Mouse (Mus musculus) forebrain, embryonic 11.5 days (tissue): ENCODE data around the gene Atg13. TPM values are rescaled to one million over a fixed set of nuclear protein-coding genes. Genes with fewer than 3 reads are reported as not detected.

ENCODE experiments used
- ATAC-seq: fragments of 200-750 bp; cut with Nextera tagmentation; replicated peaks from 2 replicates; pipeline ENCODE4 v1.8.0; 2017; ENCODE audit warnings: moderate TSS enrichment; ENCODE audit not compliant: low FRiP score
- DNase-seq: peaks from one replicate; pipeline ENCODE4 v3.0.0-alpha.2; 2017; ENCODE audit warnings: low spot score
- H3K27ac ChIP-seq: fragments of 300-500 bp; sonication (generic); 2 replicates; pipeline ENCODE4 v1.5.1; 2014; ENCODE audit warnings: low read depth, low read length
- H3K27me3 ChIP-seq: fragments of 300-500 bp; sonication (generic); 2 replicates; pipeline ENCODE4 v1.6.1; 2014; ENCODE audit warnings: mild to moderate bottlenecking, low read length, mixed read lengths; ENCODE audit not compliant: control insufficient read depth, insufficient read depth
- H3K36me3 ChIP-seq: fragments of 300-500 bp; sonication (generic); 2 replicates; pipeline ENCODE4 v1.6.1; 2014; ENCODE audit warnings: mild to moderate bottlenecking, low read length, moderate library complexity, mixed read lengths; ENCODE audit not compliant: control insufficient read depth, insufficient read depth
- H3K4me1 ChIP-seq: fragments of 300-500 bp; sonication (generic); replicated peaks from 2 replicates; pipeline ENCODE4 v1.6.1; 2014; ENCODE audit warnings: low read length, mixed read lengths; ENCODE audit not compliant: control insufficient read depth, insufficient read depth
- H3K4me2 ChIP-seq: fragments of 300-500 bp; sonication (generic); 2 replicates; pipeline ENCODE4 v1.6.1; 2014; ENCODE audit warnings: low read depth, mild to moderate bottlenecking, low read length, moderate library complexity, mixed read lengths; ENCODE audit not compliant: severe bottlenecking
- H3K4me3 ChIP-seq: fragments of 300-500 bp; sonication (generic); 2 replicates; pipeline ENCODE4 v1.5.1; 2014; ENCODE audit warnings: low read depth, low read length
- H3K9ac ChIP-seq: fragments of 300-500 bp; sonication (generic); 2 replicates; pipeline ENCODE4 v1.6.1; 2014; ENCODE audit warnings: low read length
- H3K9me3 ChIP-seq: fragments of 300-500 bp; sonication (generic); 2 replicates; pipeline ENCODE4 v1.6.1; 2016; ENCODE audit warnings: low read length, mixed read lengths; ENCODE audit not compliant: control insufficient read depth
- WGBS: fragments of 180-500 bp; shearing (Covaris S2); extraction: QIAGEN DNeasy Blood & Tissue Kit; methylation state at CpG from one replicate; pipeline ENCODE4 v1.1.7; 2014; 5-methylcytosine and 5-hydroxymethylcytosine counted together
- polyA plus RNA-seq: library from polyadenylated mRNA; unstranded; fragments of >200 nt; fragmentation: Nextera tagmentation; extraction: Ambion mirVana; gene quantifications from 2 replicates; pipeline ENCODE4 v1.2.1, GENCODE M21; 2014

Atg13 gene
- polyA plus RNA-seq, 1 experiment from 2014 or later: 25.2 TPM

- no peaks in the 10 kb centered on the region for H3K4me1 ChIP-seq
- H3K27me3 ChIP-seq: no peaks in the 10 kb centered on the region
- H3K4me3 ChIP-seq: peak overlapping the region; percentile 58
- H3K9me3 ChIP-seq: no peaks in the 10 kb centered on the region
- WGBS: 5% methylated on average over 15 of the region's 15 CpGs
- H3K4me2 ChIP-seq: peak overlapping the region; percentile 85
- H3K36me3 ChIP-seq: peaks cover 23% of the 10 kb centered on the region
- DNase-seq (no peak), ATAC-seq (peak; percentile 25; the same call in 1 of the 2 replicates)
- H3K27ac ChIP-seq: no peak overlapping the region
- peak overlapping the region; percentile 71 for H3K9ac ChIP-seq
Observed at GRCm38 (mm10) chr2:91649152-91649551, 61.2 kb downstream of the Atg13 start.

GRCm38 (mm10) chr2:91646733-91647132, 63.6 kb downstream of the Atg13 start:
- no peak overlapping the region for H3K9ac ChIP-seq
- H3K4me1 ChIP-seq: no peaks in the 10 kb centered on the region
- H3K4me2 ChIP-seq: no peak overlapping the region
- DNase-seq (peak; percentile 76), ATAC-seq (no peak)
- H3K9me3 ChIP-seq: no peaks in the 10 kb centered on the region
- H3K27ac ChIP-seq: no peak overlapping the region
- H3K36me3 ChIP-seq: peaks cover 23% of the 10 kb centered on the region
- no peak overlapping the region for H3K4me3 ChIP-seq
- WGBS: 22% methylated on average over 1 of the region's 1 CpGs
- H3K27me3 ChIP-seq: no peaks in the 10 kb centered on the region

GRCm38 (mm10) chr2:91645811-91646210, 64.6 kb downstream of the Atg13 start:
- Histone ChIP-seq H3K36me3 (peaks cover 23% of the 10 kb centered on the region), H3K27ac (no peak overlapping the region), H3K4me1 (no peaks in the 10 kb centered on the region), H3K4me3 (no peak overlapping the region), H3K4me2 (no peak overlapping the region), H3K27me3 (no peaks in the 10 kb centered on the region), H3K9me3 (no peaks in the 10 kb centered on the region), H3K9ac (no peak overlapping the region)
- 92% methylated on average over 11 of the region's 11 CpGs for WGBS
- no peak for ATAC-seq
- no peak for DNase-seq

GRCm38 (mm10) chr2:91645354-91645753, 65.0 kb downstream of the Atg13 start:
- no peaks in the 10 kb centered on the region for H3K4me1 ChIP-seq
- no peaks in the 10 kb centered on the region for H3K9me3 ChIP-seq
- no peak overlapping the region for H3K4me3 ChIP-seq
- H3K4me2 ChIP-seq: no peak overlapping the region
- H3K27ac ChIP-seq: no peak overlapping the region
- DNase-seq (no peak), ATAC-seq (no peak)
- no peaks in the 10 kb centered on the region for H3K27me3 ChIP-seq
- WGBS: 98% methylated on average over 15 of the region's 15 CpGs
- no peak overlapping the region for H3K9ac ChIP-seq
- peaks cover 23% of the 10 kb centered on the region for H3K36me3 ChIP-seq

- Histone ChIP-seq H3K9me3 (no peaks in the 10 kb centered on the region), H3K9ac (no peak overlapping the region), H3K4me1 (no peaks in the 10 kb centered on the region), H3K4me2 (no peak overlapping the region), H3K27ac (no peak overlapping the region), H3K4me3 (no peak overlapping the region), H3K27me3 (no peaks in the 10 kb centered on the region), H3K36me3 (peaks cover 23% of the 10 kb centered on the region)
- DNase-seq: no peak
- no peak for ATAC-seq
- over 99% methylated on average over 11 of the region's 11 CpGs for WGBS
Observed at GRCm38 (mm10) chr2:91644021-91644420, 66.4 kb downstream of the Atg13 start.

GRCm38 (mm10) chr2:91642825-91643415, 67.5 kb downstream of the Atg13 start:
- Histone ChIP-seq H3K9me3 (no peaks in the 10 kb centered on the region), H3K4me3 (no peak overlapping the region), H3K4me2 (no peak overlapping the region), H3K36me3 (peaks cover 23% of the 10 kb centered on the region), H3K27ac (no peak overlapping the region), H3K27me3 (no peaks in the 10 kb centered on the region), H3K9ac (no peak overlapping the region), H3K4me1 (no peaks in the 10 kb centered on the region)
- DNase-seq (no peak), ATAC-seq (no peak)
- WGBS: 91% methylated on average over 2 of the region's 2 CpGs

GRCm38 (mm10) chr2:91638931-91639330, 71.4 kb downstream of the Atg13 start:
- Histone ChIP-seq H3K4me2 (no peak overlapping the region), H3K4me3 (no peak overlapping the region), H3K9ac (no peak overlapping the region), H3K4me1 (no peaks in the 10 kb centered on the region), H3K9me3 (no peaks in the 10 kb centered on the region), H3K36me3 (no peaks in the 10 kb centered on the region), H3K27ac (no peak overlapping the region), H3K27me3 (no peaks in the 10 kb centered on the region)
- DNase-seq: peak; percentile 27
- ATAC-seq: no peak
- 86% methylated on average over 6 of the region's 6 CpGs for WGBS

GRCm38 (mm10) chr2:91636727-91637338, 73.5 kb downstream of the Atg13 start:
- no peaks in the 10 kb centered on the region for H3K9me3 ChIP-seq
- DNase-seq (peak; percentile 43), ATAC-seq (no peak)
- 84% methylated on average over 5 of the region's 5 CpGs for WGBS
- no peak overlapping the region for H3K9ac ChIP-seq
- H3K4me3 ChIP-seq: no peak overlapping the region
- H3K27me3 ChIP-seq: no peaks in the 10 kb centered on the region
- H3K27ac ChIP-seq: no peak overlapping the region
- H3K4me2 ChIP-seq: no peak overlapping the region
- no peaks in the 10 kb centered on the region for H3K36me3 ChIP-seq
- H3K4me1 ChIP-seq: no peaks in the 10 kb centered on the region

- Histone ChIP-seq H3K4me1 (no peaks in the 10 kb centered on the region), H3K4me2 (no peak within 1 kb of the TSS), H3K27ac (no peak within 1 kb of the TSS), H3K9me3 (no peaks in the 10 kb centered on the region), H3K27me3 (no peaks in the 10 kb centered on the region), H3K36me3 (no peaks in the 10 kb centered on the region), H3K4me3 (no peak within 1 kb of the TSS), H3K9ac (no peak within 1 kb of the TSS)
- ATAC-seq: no peak
- DNase-seq: peak; percentile 47
- 86% methylated on average over 8 of the region's 8 CpGs for WGBS
Observed at GRCm38 (mm10) chr2:91636229-91636628, 74.1 kb downstream of the Atg13 start, which contains the start of gene F2. TSS of gene F2 (minus strand) at chr2:91636414.
